Mouse (Mus musculus): Measurements from ENCODE around the gene Car5a. TPM values are rescaled to one million over a fixed set of nuclear protein-coding genes. Genes with fewer than 3 reads are reported as not detected.

Gene Car5a
- total RNA-seq, 2 experiments from 2014 or later, result not detected

- Histone ChIP-seq H3K27ac (no peak overlapping the region), H3K4me3 (no peak overlapping the region)
- TF ChIP-seq CTCF (conservative IDR thresholded peaks at IDR 0.05), result no peak
- DNase-seq (ENCODE audit: low spot score in 2 of 2), result no peak
Measured at GRCm38 (mm10) chr8:121936391-121936790, 8.3 kb downstream of the Car5a start.

GRCm38 (mm10) chr8:121935341-121936294, 9.1 kb downstream of the Car5a start:
- Histone ChIP-seq H3K4me3 (no peak overlapping the region; the same call in 1 of the 2 replicates), H3K27ac (peak overlapping the region; percentile 81)
- TF ChIP-seq CTCF (conservative IDR thresholded peaks at IDR 0.05), result peak; percentile 72
- DNase-seq (ENCODE audit: low spot score in 2 of 2), result peak; percentile 70 to 81

GRCm38 (mm10) chr8:121934923-121935322, 9.8 kb downstream of the Car5a start:
- no peak overlapping the region for H3K4me3 ChIP-seq
- no peak for DNase-seq (ENCODE audit: low spot score in 2 of 2)
- H3K27ac ChIP-seq, result peak overlapping the region; percentile 77
- no peak for TF ChIP-seq CTCF (conservative IDR thresholded peaks at IDR 0.05)

- no peak for DNase-seq (ENCODE audit: low spot score in 2 of 2)
Measured at GRCm38 (mm10) chr8:121934506-121934905, 10.2 kb downstream of the Car5a start.

GRCm38 (mm10) chr8:121932668-121933520, 11.8 kb downstream of the Car5a start:
- TF ChIP-seq CTCF (conservative IDR thresholded peaks at IDR 0.05), result peak; percentile 65
- H3K4me3 ChIP-seq, result no peak overlapping the region
- peak overlapping the region; percentile 81 for H3K27ac ChIP-seq
- no peak for DNase-seq (ENCODE audit: low spot score in 2 of 2)

More at GRCm38 (mm10) chr8:121934506-121934905, 10.2 kb downstream of the Car5a start:
- H3K4me3 ChIP-seq, result no peak overlapping the region
- peak; percentile 75 for TF ChIP-seq CTCF (conservative IDR thresholded peaks at IDR 0.05)
- H3K27ac ChIP-seq, result peak overlapping the region; percentile 77

- no peak overlapping the region for H3K4me3 ChIP-seq
- no peak for DNase-seq (ENCODE audit: low spot score in 2 of 2)
- H3K27ac ChIP-seq, result peak overlapping the region; percentile 81
- no peak for TF ChIP-seq CTCF (conservative IDR thresholded peaks at IDR 0.05)
Measured at GRCm38 (mm10) chr8:121932026-121932667, 12.6 kb downstream of the Car5a start.

GRCm38 (mm10) chr8:121931571-121931970, 13.1 kb downstream of the Car5a start:
- no peak overlapping the region for H3K4me3 ChIP-seq
- no peak for DNase-seq (ENCODE audit: low spot score in 2 of 2)
- no peak for TF ChIP-seq CTCF (conservative IDR thresholded peaks at IDR 0.05)
- H3K27ac ChIP-seq, result no peak overlapping the region

- no peak overlapping the region for H3K27ac ChIP-seq
- H3K4me3 ChIP-seq, result no peak overlapping the region
- DNase-seq (ENCODE audit: low spot score in 2 of 2), result no peak
- TF ChIP-seq CTCF (conservative IDR thresholded peaks at IDR 0.05), result no peak
Measured at GRCm38 (mm10) chr8:121930047-121930446, 14.7 kb downstream of the Car5a start.

- TF ChIP-seq CTCF (conservative IDR thresholded peaks at IDR 0.05), result peak; percentile 76
- no peak for DNase-seq (ENCODE audit: low spot score in 2 of 2)
- no peak overlapping the region for H3K27ac ChIP-seq
- no peak overlapping the region for H3K4me3 ChIP-seq
Measured at GRCm38 (mm10) chr8:121927316-121927715, 17.4 kb downstream of the Car5a start.

GRCm38 (mm10) chr8:121926266-121926665, 18.4 kb downstream of the Car5a start:
- no peak for TF ChIP-seq CTCF (conservative IDR thresholded peaks at IDR 0.05)
- no peak overlapping the region for H3K4me3 ChIP-seq
- H3K27ac ChIP-seq, result no peak overlapping the region
- DNase-seq (ENCODE audit: low spot score in 2 of 2), result no peak

- Histone ChIP-seq H3K4me3 (no peak overlapping the region), H3K27ac (no peak overlapping the region)
- peak; percentile 91 for TF ChIP-seq CTCF (conservative IDR thresholded peaks at IDR 0.05)
- peak; percentile 68 to 75 for DNase-seq (ENCODE audit: low spot score in 2 of 2)
Measured at GRCm38 (mm10) chr8:121925624-121926023, 19.1 kb downstream of the Car5a start.

- H3K27ac ChIP-seq, result no peak overlapping the region
- DNase-seq (ENCODE audit: low spot score in 2 of 2), result no peak
- no peak for TF ChIP-seq CTCF (conservative IDR thresholded peaks at IDR 0.05)
- no peak overlapping the region for H3K4me3 ChIP-seq
Measured at GRCm38 (mm10) chr8:121924681-121925080, 20.0 kb downstream of the Car5a start.
